Mouse (Mus musculus): Measurements from ENCODE around the gene Mettl1.

The Mettl1 gene

DNA sequence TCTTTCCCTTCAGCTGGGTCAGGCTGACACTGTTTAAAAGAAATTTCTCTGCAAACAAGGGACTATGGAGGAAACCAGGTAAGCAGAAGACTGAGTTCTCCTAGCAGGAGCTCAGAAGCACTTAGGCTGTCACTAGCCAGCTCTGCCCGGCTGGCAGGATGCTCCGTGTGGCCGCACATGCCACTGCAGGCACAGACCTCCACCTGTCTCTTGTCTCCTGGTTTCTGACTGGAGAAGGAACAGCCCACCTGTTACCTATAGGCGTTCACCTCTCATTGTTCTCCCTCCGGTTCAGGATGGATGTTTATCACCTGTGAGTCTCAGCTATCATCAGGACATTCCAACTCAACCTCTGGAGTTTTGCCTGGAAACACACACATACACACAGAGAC is 42.7 kb downstream of the Mettl1 start:
- no peak for DNase-seq (ENCODE audit: low spot score)

- no peak for DNase-seq (ENCODE audit: low spot score)
Measured at GRCm38 (mm10) chr10:127085052-127085451, 43.8 kb downstream of the Mettl1 start.

GRCm38 (mm10) chr10:127085633-127086032 is 44.4 kb downstream of the Mettl1 start:
- DNase-seq (ENCODE audit: low spot score), result no peak

DNA sequence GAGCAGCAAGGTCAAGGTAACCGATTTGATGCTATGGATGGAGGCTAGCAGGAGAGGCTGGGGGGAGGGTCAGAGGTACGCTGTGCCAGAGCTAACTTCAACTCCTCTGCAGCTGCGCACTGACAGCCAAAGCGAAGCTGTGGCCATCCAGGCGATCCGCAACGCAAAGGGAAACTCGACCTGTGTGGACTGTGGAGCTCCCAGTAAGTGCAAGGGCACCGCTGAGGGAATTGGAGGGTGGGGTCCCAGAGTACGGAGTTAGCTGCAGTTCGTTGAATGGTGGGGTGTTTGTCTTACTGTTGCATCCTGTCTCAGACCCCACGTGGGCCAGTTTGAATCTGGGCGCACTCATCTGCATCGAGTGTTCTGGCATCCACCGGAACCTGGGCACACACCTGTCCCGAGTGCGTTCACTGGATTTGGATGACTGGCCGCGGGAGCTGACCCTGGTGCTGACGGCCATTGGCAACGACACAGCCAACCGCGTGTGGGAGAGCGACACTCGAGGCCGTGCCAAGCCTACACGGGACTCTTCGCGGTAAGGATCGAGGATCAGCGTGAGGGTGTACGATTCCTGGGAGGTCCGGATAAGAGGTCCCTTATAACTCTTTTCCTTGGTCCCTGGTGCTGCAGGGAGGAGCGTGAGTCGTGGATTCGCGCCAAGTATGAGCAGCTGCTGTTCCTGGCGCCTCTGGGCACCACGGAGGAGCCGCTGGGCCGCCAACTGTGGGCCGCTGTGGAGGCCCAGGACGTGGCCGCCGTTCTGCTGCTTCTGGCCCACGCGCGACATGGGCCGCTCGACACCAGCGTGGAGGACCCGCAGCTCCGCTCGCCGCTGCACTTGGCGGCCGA is 49.6 kb downstream of the Mettl1 start:
- DNase-seq (ENCODE audit: low spot score), result no peak

- DNase-seq (ENCODE audit: low spot score), result no peak
Measured at GRCm38 (mm10) chr10:127091507-127092396, 50.5 kb downstream of the Mettl1 start.

DNA sequence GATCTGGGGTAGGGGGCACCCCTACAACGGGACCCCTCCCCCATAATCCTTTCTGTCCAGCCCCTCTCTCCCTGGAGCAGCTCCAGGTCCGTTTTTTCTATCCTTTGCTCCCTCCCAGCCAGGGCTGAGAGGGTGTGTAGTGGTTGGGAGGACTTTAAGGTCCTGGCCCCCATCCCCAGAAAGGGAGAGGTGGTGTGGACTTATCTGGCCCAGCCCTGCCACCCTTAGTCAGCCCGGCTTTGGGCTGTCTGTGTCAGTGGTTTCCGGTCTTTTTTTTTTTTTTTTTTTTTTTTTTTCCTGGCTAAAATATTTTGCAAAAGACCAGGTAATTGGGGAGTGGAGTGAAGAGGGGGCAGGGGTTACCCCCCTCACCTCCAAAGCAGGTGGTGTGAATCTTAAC is 51.5 kb downstream of the Mettl1 start:
- no peak for DNase-seq (ENCODE audit: low spot score)

DNA sequence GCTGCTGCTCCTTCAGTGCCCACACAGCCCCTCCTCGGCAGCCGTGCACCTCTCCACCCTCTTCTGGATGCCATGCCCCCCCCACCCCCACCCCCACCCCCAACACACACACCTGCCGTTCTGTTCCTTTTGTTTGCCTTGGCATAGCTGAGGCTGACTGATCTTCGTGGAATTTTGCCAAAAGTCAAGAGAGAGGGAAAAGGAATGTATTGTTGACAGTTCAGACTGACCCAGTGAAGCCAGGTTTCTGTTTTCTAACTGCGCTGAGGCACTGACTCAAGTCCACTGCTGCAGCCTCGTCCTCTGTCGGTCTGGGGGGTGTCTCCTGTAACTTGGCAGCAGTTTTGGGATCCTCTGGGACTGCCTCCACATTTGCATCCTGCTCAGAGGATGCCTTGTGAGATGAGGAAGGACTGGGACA is 53.2 kb downstream of the Mettl1 start:
- no peak for DNase-seq (ENCODE audit: low spot score)

All from layer of hippocampus, adult 11-12 months (tissue).